Mouse (Mus musculus) heart, postnatal 10 days (tissue): ENCODE measurements around the gene Arhgap27. TPM values are rescaled to one million over a fixed set of nuclear protein-coding genes. Genes with fewer than 3 reads are reported as not detected.
"Not testable (repeated sequence)": the region's sequence is repeated elsewhere in the genome, so short reads cannot be mapped to it uniquely, and the experiment has no call there.

Experiments
- DNase-seq, 2 experiments: peaks; one replicate each; pipeline ENCODE4 v3.0.0; 2021
- intact Hi-C: fragments of 180-260 bp; cut with DNase I; formaldehyde crosslinking; loops from one replicate; pipeline ENCODE4 v1.15.1; 2025
- total RNA-seq, 2 experiments: library from RNA; stranded (reverse); gene quantifications; 2 replicates each; pipeline ENCODE4 v1.2.3; 2021

Gene Arhgap27
- 10 to 100 TPM; 28.6 to 34.3 TPM for total RNA-seq

- intact Hi-C loops, result loop anchor here (10.0 kb wide), 1 partner anchor 101 kb away; no protein-coding TSS in a partner anchor
These were observed at the start of gene Arhgap27 for GRCm38 (mm10) chr11:103363214-103364148. Arhgap27 (minus strand) TSS chr11:103363692.

GRCm38 (mm10) chr11:103412950-103413423 is 49.5 kb upstream of the Arhgap27 start:
- DNase-seq, result no peak
- intact Hi-C loops, result loop anchor here (5.0 kb wide), 1 partner anchor 144 kb away; no protein-coding TSS in a partner anchor

More at GRCm38 (mm10) chr11:103363214-103364148, at the start of gene Arhgap27:
- peak; percentile 83 to 84 for DNase-seq

- peak; percentile 96 for DNase-seq
- intact Hi-C loops, result loop anchor here (5.0 kb wide), 1 partner anchor 145 kb away; no protein-coding TSS in a partner anchor
These were observed 48.8 kb upstream of the Arhgap27 start, which contains the start of gene Plekhm1 for GRCm38 (mm10) chr11:103411981-103412949. Plekhm1 (minus strand) TSS chr11:103412687.

- intact Hi-C loops, result loop anchor here (5.0 kb wide), 1 partner anchor 146 kb away; no protein-coding TSS in a partner anchor
These were observed 47.8 kb upstream of the Arhgap27 start for GRCm38 (mm10) chr11:103411301-103411700.

GRCm38 (mm10) chr11:103408880-103409279 is 45.4 kb upstream of the Arhgap27 start:
- no peak for DNase-seq
- intact Hi-C loops, result no loop called here

More at GRCm38 (mm10) chr11:103411301-103411700, 47.8 kb upstream of the Arhgap27 start:
- DNase-seq, result no peak

- intact Hi-C loops, DNase-seq: not testable (repeated sequence)
These were observed 43.6 kb upstream of the Arhgap27 start for GRCm38 (mm10) chr11:103407136-103407535.

GRCm38 (mm10) chr11:103406551-103406950 is 43.1 kb upstream of the Arhgap27 start:
- intact Hi-C loops, result no loop called here
- DNase-seq, result peak; percentile 22 to 35

GRCm38 (mm10) chr11:103405814-103406213 is 42.3 kb upstream of the Arhgap27 start:
- intact Hi-C loops, result no loop called here
- no peak for DNase-seq

- intact Hi-C loops, result loop anchor here (5.0 kb wide), 1 partner anchor 232 kb away; the partner anchor contains the start of gene Fmnl1
These were observed 41.1 kb upstream of the Arhgap27 start for GRCm38 (mm10) chr11:103404618-103405017.

GRCm38 (mm10) chr11:103403776-103404175 is 40.3 kb upstream of the Arhgap27 start:
- intact Hi-C loops, result loop anchor here (2.0 to 5.0 kb wide), 2 partner anchors 71 to 231 kb away; partner anchors contain the start of gene Fmnl1
- no peak for DNase-seq

More at GRCm38 (mm10) chr11:103404618-103405017, 41.1 kb upstream of the Arhgap27 start:
- DNase-seq, result no peak

- DNase-seq, result no peak
- intact Hi-C loops, result loop anchor here (2.0 to 5.0 kb wide), 2 partner anchors 70 to 230 kb away; partner anchors contain the start of gene Fmnl1
These were observed 39.2 kb upstream of the Arhgap27 start for GRCm38 (mm10) chr11:103402738-103403137.

- intact Hi-C loops, result loop anchor here (2.0 to 5.0 kb wide), 2 partner anchors 69 to 230 kb away; partner anchors contain the start of gene Fmnl1
These were observed 38.7 kb upstream of the Arhgap27 start for GRCm38 (mm10) chr11:103402198-103402597.

GRCm38 (mm10) chr11:103399986-103400385 is 36.5 kb upstream of the Arhgap27 start:
- intact Hi-C loops, result loop anchor here (2.0 to 5.0 kb wide), 2 partner anchors 17 to 228 kb away; partner anchors contain the start of gene Fmnl1
- DNase-seq, result no peak

More at GRCm38 (mm10) chr11:103402198-103402597, 38.7 kb upstream of the Arhgap27 start:
- DNase-seq, result peak; percentile 58 to 63

- intact Hi-C loops, result loop anchor here (2.0 kb wide), 1 partner anchor 16 kb away; no protein-coding TSS in a partner anchor
- DNase-seq, result peak; percentile 30 to 32
These were observed 35.6 kb upstream of the Arhgap27 start for GRCm38 (mm10) chr11:103399050-103399449.

- DNase-seq, result no peak
- intact Hi-C loops, result no loop called here
These were observed 33.2 kb upstream of the Arhgap27 start for GRCm38 (mm10) chr11:103396682-103397081.

GRCm38 (mm10) chr11:103396236-103396635 is 32.7 kb upstream of the Arhgap27 start:
- no peak for DNase-seq
- intact Hi-C loops, result no loop called here

GRCm38 (mm10) chr11:103394604-103395003 is 31.1 kb upstream of the Arhgap27 start:
- intact Hi-C loops, result no loop called here
- no peak for DNase-seq

- no peak for DNase-seq
- intact Hi-C loops, result no loop called here
These were observed 30.5 kb upstream of the Arhgap27 start for GRCm38 (mm10) chr11:103394025-103394424.

- DNase-seq, result no peak
- intact Hi-C loops, result no loop called here
These were observed 24.5 kb upstream of the Arhgap27 start for GRCm38 (mm10) chr11:103387870-103388526.
